In the genomic region with DNA sequence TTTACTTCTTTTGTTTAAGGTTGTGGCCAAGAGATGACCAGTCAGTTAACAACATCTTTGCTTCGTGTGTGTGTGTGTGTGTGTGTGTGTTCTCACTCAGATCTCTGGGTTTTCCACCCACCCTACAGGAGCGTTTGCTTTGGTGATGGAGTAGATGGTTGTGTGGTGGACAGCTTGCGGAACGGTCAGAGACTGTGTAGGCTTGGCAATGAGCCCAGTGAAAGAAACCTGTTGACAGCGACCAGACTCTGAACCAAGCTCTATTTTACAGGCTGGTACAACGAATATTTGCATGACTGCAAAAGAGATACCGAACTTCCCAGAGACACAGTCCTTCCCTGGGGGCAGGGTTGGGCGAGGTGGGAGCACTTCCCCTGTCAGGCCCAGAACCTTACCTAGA, we compare ENCODE assay signal across 17 mouse cellular contexts. TPM values are rescaled to one million over a fixed set of nuclear protein-coding genes. Genes with fewer than 3 reads are reported as not detected.
DNase-seq lines count a peak whose midpoint lies in the region; ATAC-seq and TF ChIP-seq lines count a peak whose summit lies in the region.
"Had no signal": no experiment of that assay in that cellular context is flagged by ENCODE, and none has a peak within 500 bp of the region (broad histone marks: within the 10 kb centered on the region; RNA-seq: fewer than 3 reads in every experiment).

No protein-coding gene starts in this region.

- H3K4me1 ChIP-seq in forebrain, embryonic 14.5 days (ENCODE audit: control insufficient read depth, insufficient read depth, low read length): 0 out of 2 replicates have a peak, but pooled peaks cover 2% of the 10 kb centered on the region
- 0 out of 2 replicates have a peak, but pooled peaks cover 4% of the 10 kb centered on the region for H3K4me1 ChIP-seq in forebrain, embryonic 13.5 days
- no peaks in the 10 kb centered on the region for H3K4me1 ChIP-seq in heart, adult 2 months (ENCODE audit: control insufficient read depth, insufficient read depth, low read length)
- no peaks in the 10 kb centered on the region for H3K4me1 ChIP-seq in midbrain, postnatal 0 days (ENCODE audit: insufficient read depth, low read length)
- 0 out of 2 replicates have a peak, but pooled peaks cover 4% of the 10 kb centered on the region for H3K4me1 ChIP-seq in midbrain, embryonic 13.5 days (replicated peaks)
- H3K4me1 ChIP-seq: liver, embryonic 13.5 days had no signal

- 75% methylated on average over 8 of the region's 8 CpGs for WGBS in forebrain, embryonic 14.5 days
- WGBS in forebrain, embryonic 13.5 days: 80% methylated on average over 8 of the region's 8 CpGs
- WGBS in heart, adult 2 months: 30% methylated on average over 8 of the region's 8 CpGs
- whole genome bisulfite sequencing in midbrain, postnatal 0 days: 77% methylated on average over 8 of the region's 8 CpGs
- WGBS in midbrain, embryonic 13.5 days: 88% methylated on average over 8 of the region's 8 CpGs

- H3K4me2 ChIP-seq in forebrain, embryonic 14.5 days (ENCODE audit: low read length): no peak overlapping the region
- no peak overlapping the region for H3K4me2 ChIP-seq in forebrain, embryonic 13.5 days
- H3K4me2 ChIP-seq in midbrain, postnatal 0 days (ENCODE audit: low read depth, low read length, poor library complexity, severe bottlenecking): no peak overlapping the region
- no peak overlapping the region for H3K4me2 ChIP-seq in midbrain, embryonic 13.5 days (replicated peaks)
- H3K4me2 ChIP-seq: limb, embryonic 12.5 days; liver, embryonic 13.5 days had no signal

- H3K27me3 ChIP-seq in forebrain, embryonic 14.5 days (replicated peaks; ENCODE audit: control insufficient read depth, insufficient read depth, low read length): no peaks in the 10 kb centered on the region
- peaks cover 3% of the 10 kb centered on the region; the same call in 1 of the 2 replicates for H3K27me3 ChIP-seq in forebrain, embryonic 13.5 days
- H3K27me3 ChIP-seq in heart, adult 2 months (ENCODE audit: control insufficient read depth, insufficient read depth, low read length): no peaks in the 10 kb centered on the region
- no peaks in the 10 kb centered on the region for H3K27me3 ChIP-seq in midbrain, postnatal 0 days (ENCODE audit: insufficient read depth, low read length)
- 0 out of 2 replicates have a peak, but pooled peaks cover 3% of the 10 kb centered on the region for H3K27me3 ChIP-seq in midbrain, embryonic 13.5 days
- H3K27me3 ChIP-seq: liver, embryonic 13.5 days had no signal

- H3K9me3 ChIP-seq in forebrain, embryonic 14.5 days (replicated peaks; ENCODE audit: control insufficient read depth, low read length): no peaks in the 10 kb centered on the region
- H3K9me3 ChIP-seq in forebrain, embryonic 13.5 days (replicated peaks): no peaks in the 10 kb centered on the region
- H3K9me3 ChIP-seq in midbrain, postnatal 0 days (ENCODE audit: low read length): no peaks in the 10 kb centered on the region
- H3K9me3 ChIP-seq in midbrain, embryonic 13.5 days: no peaks in the 10 kb centered on the region
- H3K9me3 ChIP-seq: liver, embryonic 13.5 days had no signal

- no peak overlapping the region for H3K4me3 ChIP-seq in forebrain, embryonic 14.5 days (ENCODE audit: low read depth, low read length)
- no peak overlapping the region for H3K4me3 ChIP-seq in forebrain, embryonic 13.5 days
- no peak overlapping the region for H3K4me3 ChIP-seq in heart, adult 2 months
- no peak overlapping the region for H3K4me3 ChIP-seq in midbrain, postnatal 0 days (ENCODE audit: low read depth, low read length)
- no peak overlapping the region for H3K4me3 ChIP-seq in midbrain, embryonic 13.5 days (replicated peaks)
- H3K4me3 ChIP-seq: limb, embryonic 12.5 days; liver, embryonic 13.5 days had no signal

- intact Hi-C loops in heart, postnatal 10 days (cut with DNase I): no loop called here
- intact Hi-C loops in heart, adult 2 months (cut with DNase I): no loop called here

- TF ChIP-seq POLR2A in heart, adult 2 months (IDR thresholded peaks at IDR 0.05; ENCODE audit: insufficient read depth, low read depth, low read length): no peak

- H3K9ac ChIP-seq in forebrain, embryonic 14.5 days (ENCODE audit: low read length): no peak overlapping the region
- no peak overlapping the region for H3K9ac ChIP-seq in forebrain, embryonic 13.5 days
- no peak overlapping the region for H3K9ac ChIP-seq in heart, adult 2 months (ENCODE audit: low read depth, low read length)
- no peak overlapping the region for H3K9ac ChIP-seq in midbrain, postnatal 0 days (replicated peaks; ENCODE audit: low read length, poor library complexity, severe bottlenecking)
- no peak overlapping the region for H3K9ac ChIP-seq in midbrain, embryonic 13.5 days (replicated peaks)
- H3K9ac ChIP-seq: limb, embryonic 12.5 days; liver, embryonic 13.5 days had no signal

- no peak for TF ChIP-seq CTCF in heart, adult 2 months (IDR thresholded peaks at IDR 0.05)
- TF ChIP-seq CTCF in midbrain, postnatal 0 days (IDR thresholded peaks at IDR 0.05): no peak

- TF ChIP-seq EP300 in heart, adult 2 months (IDR thresholded peaks at IDR 0.05; ENCODE audit: insufficient read depth, low read depth, low read length): no peak

- DNase-seq in forebrain, embryonic 14.5 days (ENCODE audit: low spot score): peak; percentile 35
- DNase-seq in heart, postnatal 10 days: peak; percentile 24 to 40
- DNase-seq in heart, adult 2 months: no peak
- peak; percentile 62 for DNase-seq in midbrain, postnatal 0 days (ENCODE audit: low spot score)
- peak; percentile 90 to 93 for DNase-seq in cerebellum, postnatal 14 days
- DNase-seq in thymus, postnatal 14 days: no peak
- DNase-seq: adrenal gland, postnatal 10 days; B cell, adult 2 months; gastrocnemius, postnatal 25 days; liver, embryonic 13.5 days; right cerebral cortex, postnatal 4 days; thymus, postnatal 25 days had no signal

- no peaks in the 10 kb centered on the region for H3K79me2 ChIP-seq in heart, adult 2 months (replicated peaks; ENCODE audit: control insufficient read depth, insufficient read depth, low read length)

- ATAC-seq in forebrain, embryonic 14.5 days: no peak
- no peak for ATAC-seq in forebrain, embryonic 13.5 days
- ATAC-seq in midbrain, postnatal 0 days (ENCODE audit: low FRiP score): no peak
- no peak for ATAC-seq in midbrain, embryonic 13.5 days
- ATAC-seq: intestine, embryonic 16.5 days; midbrain, embryonic 16.5 days had no signal

- no peaks in the 10 kb centered on the region for H3K36me3 ChIP-seq in forebrain, embryonic 14.5 days (ENCODE audit: control insufficient read depth, insufficient read depth, low read length)
- H3K36me3 ChIP-seq in forebrain, embryonic 13.5 days (ENCODE audit: poor library complexity, severe bottlenecking): no peaks in the 10 kb centered on the region
- no peaks in the 10 kb centered on the region for H3K36me3 ChIP-seq in heart, adult 2 months (ENCODE audit: control insufficient read depth, insufficient read depth, low read length)
- H3K36me3 ChIP-seq in midbrain, postnatal 0 days (ENCODE audit: insufficient read depth, low read length): no peaks in the 10 kb centered on the region
- H3K36me3 ChIP-seq in midbrain, embryonic 13.5 days: no peaks in the 10 kb centered on the region
- H3K36me3 ChIP-seq: limb, embryonic 12.5 days; liver, embryonic 13.5 days had no signal

- no peak overlapping the region for H3K27ac ChIP-seq in forebrain, embryonic 14.5 days (ENCODE audit: low read depth, low read length)
- no peak overlapping the region for H3K27ac ChIP-seq in forebrain, embryonic 13.5 days
- no peak overlapping the region for H3K27ac ChIP-seq in heart, adult 2 months
- H3K27ac ChIP-seq in midbrain, postnatal 0 days (ENCODE audit: low read depth, low read length): no peak overlapping the region
- H3K27ac ChIP-seq in midbrain, embryonic 13.5 days: no peak overlapping the region
- H3K27ac ChIP-seq: limb, embryonic 12.5 days; liver, embryonic 13.5 days had no signal

RNA-seq across cellular contexts. Expression of a gene that starts 30.2 kb away (rescaled TPM):
- polyA plus RNA-seq in forebrain, embryonic 14.5 days (2014; fragmentation: Nextera tagmentation; extraction: Ambion mirVana): 4.4 and 4.6 TPM in 2 replicates
- 6.1 and 7.7 TPM in 2 replicates for polyA plus RNA-seq in forebrain, embryonic 13.5 days (2015; fragmentation: Nextera tagmentation; extraction: Ambion mirVana)
- 1 to 10 TPM; 2.4 to 3.3 TPM for total RNA-seq in heart, postnatal 10 days (2021)
- 1 to 10 TPM; 1.4 to 1.5 TPM for total RNA-seq in heart, adult 2 months (2021)
- polyA plus RNA-seq in heart, adult 2 months (2012; rRNA removed): 0.88 and 1.5 TPM in 2 replicates
- 9.1 and 10.1 TPM in 2 replicates for total RNA-seq in midbrain, postnatal 0 days (2014; rRNA removed)
- polyA plus RNA-seq in midbrain, postnatal 0 days (2015; fragmentation: Nextera tagmentation; extraction: Ambion mirVana): 4.2 and 4.3 TPM in 2 replicates
- 8.0 and 11.0 TPM in 2 replicates for polyA plus RNA-seq in midbrain, embryonic 13.5 days (2015; fragmentation: Nextera tagmentation; extraction: Ambion mirVana)

Comparison
In these comparisons a context has a peak if more than half of its experiments do, and no peak if none do; other contexts are left out.
1. DNase-seq: peak in forebrain, embryonic 14.5 days (single experiment), heart, postnatal 10 days (2 of 2), midbrain, postnatal 0 days (single experiment) and cerebellum, postnatal 14 days (2 of 2); none in heart, adult 2 months (0 of 2) and thymus, postnatal 14 days (single experiment).